ENCODE assay signal across 30 mouse cellular contexts in genomic region chr2:58656959-58657358, GRCm38 (mm10).
"Had no signal": no experiment of that assay in that cellular context is flagged by ENCODE, and none has a peak within 500 bp of the region (broad histone marks: within the 10 kb centered on the region; RNA-seq: fewer than 3 reads in every experiment).

No protein-coding gene starts in this region.

- ATAC-seq: liver, embryonic 12.5 days; liver, postnatal 0 days; lung, postnatal 0 days; midbrain, embryonic 13.5 days; midbrain, embryonic 15.5 days; midbrain, embryonic 16.5 days had no signal

- H3K36me3 ChIP-seq: limb, embryonic 10.5 days; limb, embryonic 12.5 days; limb, embryonic 13.5 days; limb, embryonic 15.5 days; liver, embryonic 12.5 days; liver, embryonic 13.5 days; liver, embryonic 15.5 days; lung, embryonic 15.5 days; midbrain, embryonic 10.5 days; midbrain, embryonic 12.5 days; midbrain, embryonic 13.5 days; midbrain, embryonic 15.5 days; neural tube, embryonic 12.5 days had no signal

- H3K4me3 ChIP-seq: limb, embryonic 10.5 days; limb, embryonic 12.5 days; limb, embryonic 13.5 days; limb, embryonic 15.5 days; liver, embryonic 12.5 days; liver, embryonic 13.5 days; liver, embryonic 15.5 days; lung, embryonic 15.5 days; megakaryocyte, embryonic 14.5 days; midbrain, embryonic 10.5 days; midbrain, embryonic 12.5 days; midbrain, embryonic 13.5 days; midbrain, embryonic 15.5 days; myocyte; neural tube, embryonic 12.5 days had no signal

- DNase-seq: left cerebral cortex, postnatal 4 days; liver; liver, embryonic 13.5 days; liver, postnatal 0 days; lung, adult 18-20 months; lung, adult 2 months; lung, embryonic 14.5 days; lung, postnatal 10 days; lung, postnatal 14 days; lung, postnatal 36 days; lung, postnatal 4 days; midbrain, embryonic 14.5 days had no signal

- H3K27me3 ChIP-seq: limb, embryonic 12.5 days; limb, embryonic 13.5 days; limb, embryonic 15.5 days; liver, embryonic 12.5 days; liver, embryonic 13.5 days; liver, embryonic 15.5 days; lung, embryonic 15.5 days; megakaryocyte, embryonic 14.5 days; midbrain, embryonic 15.5 days; neural tube, embryonic 12.5 days had no signal

- H3K4me1 ChIP-seq: limb, embryonic 15.5 days; liver, embryonic 12.5 days; liver, embryonic 13.5 days; liver, embryonic 15.5 days; lung, embryonic 15.5 days; megakaryocyte, embryonic 14.5 days; neural tube, embryonic 12.5 days had no signal

- H3K9me3 ChIP-seq: limb, embryonic 10.5 days; limb, embryonic 12.5 days; limb, embryonic 13.5 days; limb, embryonic 15.5 days; liver, embryonic 12.5 days; liver, embryonic 13.5 days; liver, embryonic 15.5 days; lung, embryonic 15.5 days; megakaryocyte, embryonic 14.5 days; midbrain, embryonic 12.5 days; midbrain, embryonic 15.5 days; neural tube, embryonic 12.5 days had no signal

- H3K27ac ChIP-seq: limb, embryonic 10.5 days; limb, embryonic 12.5 days; limb, embryonic 13.5 days; limb, embryonic 15.5 days; liver, embryonic 12.5 days; liver, embryonic 13.5 days; liver, embryonic 14.5 days; liver, embryonic 15.5 days; lung, embryonic 15.5 days; macrophage; midbrain, embryonic 10.5 days; midbrain, embryonic 12.5 days; midbrain, embryonic 13.5 days; midbrain, embryonic 15.5 days; neural tube, embryonic 12.5 days had no signal
